Mouse (Mus musculus): Measurements from ENCODE around the gene Bglap2. TPM values are rescaled to one million over a fixed set of nuclear protein-coding genes. Genes with fewer than 3 reads are reported as not detected.

Bglap2 gene
- total and polyA plus RNA-seq, 3 experiments: not detected

DNA sequence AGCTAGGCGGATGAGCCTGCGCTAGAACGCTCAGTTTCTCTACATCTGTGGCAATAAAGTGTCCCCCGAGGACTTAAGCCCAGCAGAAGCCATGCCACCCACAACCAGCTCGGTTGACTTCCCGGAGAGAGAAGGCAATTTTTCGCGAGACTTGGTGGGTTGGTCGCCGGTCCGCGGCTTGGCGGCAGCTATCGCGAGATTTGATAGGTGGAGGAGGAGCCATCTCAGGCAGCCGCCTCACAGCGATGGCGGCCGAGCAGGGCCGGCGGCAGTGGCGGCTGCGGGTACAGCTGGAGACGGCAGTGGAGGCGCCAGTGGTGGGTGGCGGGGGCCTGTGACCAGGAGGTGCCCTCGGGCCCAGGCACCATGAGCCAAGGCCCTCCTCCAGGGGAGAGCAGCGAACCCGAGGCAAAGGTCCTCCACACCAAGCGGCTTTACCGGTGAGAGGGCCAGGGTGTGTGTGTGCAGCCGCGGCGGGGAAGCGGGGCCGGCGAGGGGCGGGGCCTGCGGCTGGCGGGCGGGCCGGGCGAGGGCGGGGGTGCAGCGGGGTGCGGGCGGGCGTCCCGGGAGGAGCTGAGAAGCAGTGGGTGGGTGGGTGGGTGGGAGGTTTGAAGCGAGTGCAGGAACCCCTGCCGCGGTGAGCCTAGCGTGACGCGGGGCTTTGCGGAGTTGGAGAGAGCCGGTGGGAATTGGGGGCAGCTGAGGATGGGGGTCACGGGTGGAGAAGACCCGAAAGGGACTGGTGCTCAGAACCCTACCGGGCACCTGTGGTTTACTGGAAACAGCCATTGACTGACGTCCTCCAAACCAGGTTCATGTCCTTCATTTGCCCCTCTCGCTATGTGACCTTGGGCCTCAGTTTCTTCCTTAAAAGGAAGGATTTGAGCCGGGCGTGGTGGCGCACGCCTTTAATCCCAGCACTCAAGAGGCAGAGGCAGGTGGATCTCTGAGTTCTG lies 42.2 kb downstream of the Bglap2 start, which contains the start of the genes Tmem79 and Smg5:
TSS of gene Tmem79 (minus strand) at position 91 of the 956 bp plus-strand sequence.
TSS of gene Smg5 (plus strand) at position 203 of the 956 bp plus-strand sequence.
- Histone ChIP-seq H3K4me2 (ENCODE audit: insufficient read depth, low read depth, poor library complexity, severe bottlenecking) (peak within 1 kb of the TSS; percentile 93), H3K4me3 (replicated peaks in 1 of 3; ENCODE audit: low read depth in 2 of 3, low read length in 2 of 3, poor library complexity in 1 of 3) (peak within 1 kb of the TSS; percentile 81 to 85 (median 82)), H3K27ac (ENCODE audit: insufficient read depth, low read depth) (peak within 1 kb of the TSS; percentile 79), H3K27me3 (replicated peaks) (no peaks in the 10 kb centered on the region), H3K79me2 (replicated peaks; ENCODE audit: control insufficient read depth, extremely low read depth, insufficient read depth, poor library complexity, severe bottlenecking) (peaks cover 41% of the 10 kb centered on the region), H3K9me3 (replicated peaks; ENCODE audit: low read length) (no peaks in the 10 kb centered on the region), H3K4me1 (ENCODE audit: control insufficient read depth in 1 of 2, insufficient read depth in 2 of 2) (peaks cover 18 to 36% of the 10 kb centered on the region in 2 experiments), H3K36me3 (replicated peaks in 1 of 2; ENCODE audit: control insufficient read depth in 1 of 2, insufficient read depth in 1 of 2, low read length in 1 of 2) (peaks cover 6 to 36% of the 10 kb centered on the region in 2 experiments), H3K9ac (ENCODE audit: insufficient read depth, low read depth) (peak within 1 kb of the TSS; percentile 75)
- peak; percentile 75 for TF ChIP-seq SIN3A (IDR thresholded peaks at IDR 0.05; ENCODE audit: low read length)
- peak; percentile 99 for TF ChIP-seq POLR2AphosphoS2 (IDR thresholded peaks at IDR 0.05; ENCODE audit: low read depth, low read length)
- TF ChIP-seq ZMIZ1 (IDR thresholded peaks at IDR 0.05; ENCODE audit: low read depth, low read length): peak; percentile 94
- peak; percentile 97 for TF ChIP-seq TCF12 (IDR thresholded peaks at IDR 0.05; ENCODE audit: low read depth, low read length)
- TF ChIP-seq ELF1 (IDR thresholded peaks at IDR 0.05; ENCODE audit: low read depth, low read length): peak; percentile 71
- no peak for TF ChIP-seq MAZ (IDR thresholded peaks at IDR 0.05; ENCODE audit: low read depth, low read length)
- TF ChIP-seq UBTF (IDR thresholded peaks at IDR 0.05; ENCODE audit: low read depth, low read length): 0 out of 2 replicates have a peak, but pooled peaks have one; percentile 6
- TF ChIP-seq PAX5 (IDR thresholded peaks at IDR 0.05; ENCODE audit: low read length): no peak
- peak; percentile 92 for TF ChIP-seq TBP (conservative IDR thresholded peaks at IDR 0.05; ENCODE audit: low read depth, low read length)
- no peak for TF ChIP-seq BHLHE40 (IDR thresholded peaks at IDR 0.05; ENCODE audit: low read depth, low read length)
- TF ChIP-seq HCFC1 (IDR thresholded peaks at IDR 0.05; ENCODE audit: low read depth, low read length): peak; percentile 78
- no peak for TF ChIP-seq CTCF (conservative IDR thresholded peaks at IDR 0.05 in 1 of 2, IDR thresholded peaks at IDR 0.05 in 1 of 2; ENCODE audit: low read depth in 2 of 2, low read length in 2 of 2)
- peak; percentile 97 for TF ChIP-seq NELFE (IDR thresholded peaks at IDR 0.05; ENCODE audit: low read depth, low read length)
- TF ChIP-seq CHD2 (IDR thresholded peaks at IDR 0.05; ENCODE audit: low read length): peak; percentile 100
- TF ChIP-seq KAT2A (IDR thresholded peaks at IDR 0.05; ENCODE audit: insufficient replicate concordance, low read length): no peak
- peak; percentile 100 for TF ChIP-seq POLR2A (IDR thresholded peaks at IDR 0.05; ENCODE audit: low read depth, low read length)
- TF ChIP-seq MYC (IDR thresholded peaks at IDR 0.05; ENCODE audit: low read depth, low read length): peak; percentile 10; the same call in 1 of the 2 replicates
- TF ChIP-seq NRF1 (IDR thresholded peaks at IDR 0.05; ENCODE audit: low read depth, low read length): peak; percentile 46; the same call in 1 of the 2 replicates
- dilution Hi-C loops (cut with MboI; ENCODE audit: extremely low pct_ligation_motif_present, extremely low pct_unique_long_range_greater_than_20kb, low sequenced_read_pairs): no loop called here
- in situ Hi-C loops (cut with MboI; ENCODE audit: low pct_ligation_motif_present, low pct_unique_long_range_greater_than_20kb, low sequenced_read_pairs): no loop called here
- DNase-seq (ENCODE audit: extremely low read depth): peak; percentile 94
